Mouse (Mus musculus) erythroblast, embryonic 14.5 days (primary cell): ENCODE measurements around the gene Bbs5.

Experiments used
- GATA1 ChIP-seq: IDR thresholded peaks from 2 replicates; pipeline ENCODE4 v1.6.1; 2012; ENCODE audit warnings: low read length, inconsistent platforms, mixed read lengths
- TAL1 ChIP-seq: IDR thresholded peaks from 3 replicates; pipeline ENCODE4 v1.6.1; 2012; ENCODE audit warnings: low read length, inconsistent platforms, mixed read lengths

DNA sequence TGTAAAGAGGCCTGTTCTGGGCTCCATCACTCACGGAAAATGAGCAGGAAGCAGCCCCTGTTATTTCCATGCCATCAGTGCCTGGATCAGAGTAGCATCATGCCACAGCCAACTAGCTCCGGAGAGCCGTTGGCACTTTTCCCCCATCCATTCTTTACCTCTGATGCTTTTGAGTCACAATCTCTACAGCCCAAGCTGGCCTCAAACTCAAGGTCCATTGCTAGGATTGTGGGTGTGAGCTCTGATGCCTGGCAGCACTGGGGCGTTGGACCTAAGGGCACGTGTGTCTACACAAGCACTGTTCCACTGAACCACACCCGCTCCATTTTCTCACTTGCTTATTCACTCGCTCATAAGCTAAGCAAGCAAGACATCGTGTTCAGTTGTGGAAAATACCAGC, 53.5 kb downstream of the Bbs5 start:
- TF ChIP-seq TAL1 (no peak), GATA1 (no peak)
